Mouse (Mus musculus) midbrain, embryonic 16.5 days (tissue): Measurements from ENCODE around the gene Dnajc16. TPM values are rescaled to one million over a fixed set of nuclear protein-coding genes. Genes with fewer than 3 reads are reported as not detected.

ENCODE experiments used
- ATAC-seq: fragments of 200-750 bp; cut with Nextera tagmentation; 2 replicates; pipeline ENCODE4 v1.8.0; 2017; ENCODE audit warnings: moderate TSS enrichment
- H3K27ac ChIP-seq: fragments of 300-500 bp; sonication (generic); 2 replicates; pipeline ENCODE4 v1.5.1; 2014; ENCODE audit warnings: mild to moderate bottlenecking, low read length, mixed read lengths
- H3K27me3 ChIP-seq: fragments of 300-500 bp; sonication (generic); 2 replicates; pipeline ENCODE4 v1.6.1; 2014; ENCODE audit warnings: low read depth, low read length, mixed read lengths; ENCODE audit not compliant: control insufficient read depth, insufficient read depth
- H3K36me3 ChIP-seq: fragments of 300-500 bp; sonication (generic); 2 replicates; pipeline ENCODE4 v1.6.1; 2014; ENCODE audit warnings: mild to moderate bottlenecking, low read length, moderate library complexity, mixed read lengths; ENCODE audit not compliant: control insufficient read depth, insufficient read depth
- H3K4me1 ChIP-seq: fragments of 300-500 bp; sonication (generic); 2 replicates; pipeline ENCODE4 v1.6.1; 2014; ENCODE audit warnings: mild to moderate bottlenecking, low read length, mixed read lengths; ENCODE audit not compliant: control insufficient read depth, insufficient read depth
- H3K4me2 ChIP-seq: fragments of 300-500 bp; sonication (generic); 2 replicates; pipeline ENCODE4 v1.6.1; 2014; ENCODE audit warnings: mild to moderate bottlenecking, low read length, mixed read lengths
- H3K4me3 ChIP-seq: fragments of 300-500 bp; sonication (generic); 2 replicates; pipeline ENCODE4 v1.5.1; 2014; ENCODE audit warnings: low read depth, mild to moderate bottlenecking, low read length, moderate library complexity, mixed read lengths
- H3K9ac ChIP-seq: fragments of 300-500 bp; sonication (generic); 2 replicates; pipeline ENCODE4 v1.6.1; 2014; ENCODE audit warnings: low read depth, low read length, mixed read lengths
- H3K9me3 ChIP-seq: fragments of 300-500 bp; sonication (generic); replicated peaks from 2 replicates; pipeline ENCODE4 v1.6.1; 2014; ENCODE audit warnings: mild to moderate bottlenecking, low read length, mixed read lengths; ENCODE audit not compliant: control insufficient read depth, poor library complexity, severe bottlenecking
- WGBS: fragments of 180-500 bp; shearing (Covaris S2); extraction: QIAGEN DNeasy Blood & Tissue Kit; methylation state at CpG from one replicate; pipeline ENCODE4 v1.1.7; 2014; 5-methylcytosine and 5-hydroxymethylcytosine counted together
- polyA plus RNA-seq: library from polyadenylated mRNA; unstranded; fragments of >200 nt; fragmentation: Nextera tagmentation; extraction: Ambion mirVana; gene quantifications from 2 replicates; pipeline ENCODE4 v1.2.1, GENCODE M21; 2015

The Dnajc16 gene
- polyA plus RNA-seq, 1 experiment from 2014 or later, result 6.6 TPM

DNA sequence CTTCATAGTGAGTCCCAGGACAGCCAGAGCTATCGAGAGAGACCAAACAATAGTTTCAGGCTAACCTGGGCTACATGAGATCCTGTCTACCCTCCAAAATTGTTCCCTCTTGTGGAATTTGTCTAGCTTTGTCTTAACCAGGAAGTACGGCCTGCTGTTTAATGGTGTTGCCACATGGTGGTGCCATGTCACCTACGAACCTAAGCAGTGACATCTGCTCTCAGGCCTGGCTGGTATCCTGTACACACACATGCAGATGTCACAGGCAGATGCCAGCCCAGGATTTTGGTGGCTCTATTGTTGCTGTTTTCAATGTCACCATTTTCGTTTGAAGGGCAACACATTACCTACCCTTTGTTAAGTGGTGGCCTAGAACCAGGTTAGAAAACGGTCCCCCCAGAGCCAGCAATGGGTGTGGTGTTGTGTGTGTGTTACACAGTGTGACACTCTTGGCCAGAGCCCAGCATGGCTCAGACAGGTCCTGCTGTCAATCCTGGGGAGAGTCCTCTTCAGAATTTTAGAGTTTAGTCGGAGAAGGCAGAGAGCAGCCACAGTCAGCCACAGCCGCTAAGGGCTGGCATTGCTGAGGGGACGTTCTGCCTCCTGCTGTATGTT, 19.2 kb upstream of the Dnajc16 start:
- Histone ChIP-seq H3K4me3 (no peak overlapping the region), H3K27me3 (no peaks in the 10 kb centered on the region), H3K9me3 (no peaks in the 10 kb centered on the region), H3K9ac (no peak overlapping the region), H3K27ac (0 out of 2 replicates have a peak overlapping the region, but pooled peaks have one; percentile 28), H3K4me1 (no peaks in the 10 kb centered on the region), H3K4me2 (no peak overlapping the region), H3K36me3 (peaks cover 51% of the 10 kb centered on the region)
- peak; percentile 66; the same call in 1 of the 2 replicates for ATAC-seq
- WGBS, result 79% methylated on average over 8 of the region's 8 CpGs

DNA sequence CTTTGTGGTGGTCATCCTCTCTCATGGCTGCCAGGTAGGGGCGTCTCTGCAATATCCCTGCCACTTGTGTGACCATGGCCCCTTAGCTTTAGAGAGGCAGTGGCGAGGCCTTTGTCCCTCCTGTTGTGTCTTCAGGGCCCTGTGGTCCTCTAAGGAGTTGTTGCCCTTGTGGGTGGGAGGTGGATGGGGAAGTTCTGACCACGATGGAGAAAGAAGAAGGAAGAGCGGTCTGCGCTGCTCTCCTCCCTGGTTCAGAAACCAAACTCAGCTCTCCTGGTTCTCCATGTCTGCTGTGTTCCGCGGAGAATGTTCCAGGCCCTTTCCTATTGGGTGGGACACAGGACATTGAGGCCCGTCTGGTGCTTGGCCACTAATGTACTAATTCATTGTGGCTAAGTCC, 15.2 kb upstream of the Dnajc16 start:
- Histone ChIP-seq H3K9ac (no peak overlapping the region), H3K9me3 (no peaks in the 10 kb centered on the region), H3K4me3 (no peak overlapping the region), H3K27me3 (no peaks in the 10 kb centered on the region), H3K4me1 (no peaks in the 10 kb centered on the region), H3K4me2 (no peak overlapping the region), H3K27ac (no peak overlapping the region), H3K36me3 (peaks cover 53% of the 10 kb centered on the region)
- no peak for ATAC-seq
- WGBS, result 94% methylated on average over 8 of the region's 8 CpGs

DNA sequence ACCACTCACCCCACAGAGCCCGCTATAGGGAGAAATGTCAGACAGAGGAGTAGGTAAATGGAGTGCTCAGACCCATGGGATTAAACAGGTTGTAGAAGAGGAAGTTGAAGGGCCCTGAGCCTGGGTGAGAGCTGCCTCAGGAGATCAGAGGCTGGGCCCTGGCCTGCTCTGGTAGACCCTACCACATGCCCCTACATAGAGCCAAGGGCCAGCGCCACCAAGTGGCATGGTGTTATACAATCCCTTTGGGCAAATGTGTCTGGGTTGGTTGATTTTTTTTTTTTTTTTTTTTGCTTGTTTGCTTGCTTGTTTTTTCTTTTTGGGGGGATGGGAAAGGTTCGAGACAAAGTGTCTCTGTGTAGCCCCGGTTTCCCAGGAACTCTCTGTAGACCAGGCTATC, 13.4 kb upstream of the Dnajc16 start:
- Histone ChIP-seq H3K36me3 (peaks cover 40% of the 10 kb centered on the region), H3K27ac (no peak overlapping the region), H3K27me3 (no peaks in the 10 kb centered on the region), H3K4me2 (no peak overlapping the region), H3K4me3 (no peak overlapping the region), H3K9me3 (no peaks in the 10 kb centered on the region), H3K9ac (no peak overlapping the region), H3K4me1 (no peaks in the 10 kb centered on the region)
- WGBS, result 92% methylated on average over 4 of the region's 4 CpGs
- no peak for ATAC-seq

DNA sequence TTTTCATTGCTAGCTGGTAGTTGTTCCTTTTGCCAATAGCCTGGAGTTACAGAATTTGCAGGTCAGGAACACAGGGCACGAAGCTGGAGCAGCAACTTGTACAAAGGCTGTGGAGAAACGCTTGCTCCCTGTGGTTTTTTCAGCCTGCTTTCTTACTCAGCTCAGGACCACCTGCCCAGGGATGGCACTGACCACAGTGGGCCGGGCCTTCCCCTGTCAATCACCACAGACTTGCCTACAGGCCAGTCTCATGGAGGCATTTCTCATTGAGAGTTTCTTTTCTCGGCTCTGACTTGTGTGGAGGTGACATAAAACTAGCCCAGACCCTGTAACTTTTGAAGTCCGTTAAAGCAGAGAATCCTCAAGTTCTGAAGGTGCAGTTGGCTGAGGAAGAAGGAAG, 6.8 kb upstream of the Dnajc16 start:
- H3K4me2 ChIP-seq, result no peak overlapping the region
- H3K4me1 ChIP-seq, result peaks cover 16% of the 10 kb centered on the region
- no peaks in the 10 kb centered on the region for H3K27me3 ChIP-seq
- no peak overlapping the region for H3K27ac ChIP-seq
- WGBS, result 94% methylated on average over 5 of the region's 5 CpGs
- H3K36me3 ChIP-seq, result peaks cover 5% of the 10 kb centered on the region
- no peak overlapping the region for H3K9ac ChIP-seq
- no peak overlapping the region for H3K4me3 ChIP-seq
- ATAC-seq, result no peak
- no peaks in the 10 kb centered on the region for H3K9me3 ChIP-seq

DNA sequence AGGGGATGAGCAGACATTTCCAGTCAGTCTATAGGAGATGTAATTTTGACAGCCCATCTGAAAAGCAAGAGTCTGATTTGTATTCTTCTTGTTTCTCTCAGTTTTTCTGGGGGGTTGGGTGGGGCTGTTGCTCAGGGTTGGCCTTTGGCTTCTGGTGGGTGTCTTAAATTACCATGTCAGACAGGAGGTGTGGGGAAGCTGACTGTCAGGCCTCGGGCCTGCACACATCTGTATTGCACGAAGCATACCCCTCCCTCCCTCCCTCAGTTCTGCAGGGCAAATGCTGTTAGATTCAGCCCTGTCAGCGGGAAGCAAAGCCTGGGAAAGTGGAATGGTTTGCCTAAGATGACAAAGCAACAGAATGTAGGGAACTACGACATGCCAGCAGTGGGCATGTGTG, 6.2 kb upstream of the Dnajc16 start:
- Histone ChIP-seq H3K4me1 (peaks cover 16% of the 10 kb centered on the region), H3K27ac (no peak overlapping the region), H3K27me3 (no peaks in the 10 kb centered on the region), H3K36me3 (peaks cover 5% of the 10 kb centered on the region), H3K4me3 (no peak overlapping the region), H3K9me3 (no peaks in the 10 kb centered on the region), H3K4me2 (no peak overlapping the region), H3K9ac (no peak overlapping the region)
- 90% methylated on average over 4 of the region's 4 CpGs for WGBS
- no peak for ATAC-seq

DNA sequence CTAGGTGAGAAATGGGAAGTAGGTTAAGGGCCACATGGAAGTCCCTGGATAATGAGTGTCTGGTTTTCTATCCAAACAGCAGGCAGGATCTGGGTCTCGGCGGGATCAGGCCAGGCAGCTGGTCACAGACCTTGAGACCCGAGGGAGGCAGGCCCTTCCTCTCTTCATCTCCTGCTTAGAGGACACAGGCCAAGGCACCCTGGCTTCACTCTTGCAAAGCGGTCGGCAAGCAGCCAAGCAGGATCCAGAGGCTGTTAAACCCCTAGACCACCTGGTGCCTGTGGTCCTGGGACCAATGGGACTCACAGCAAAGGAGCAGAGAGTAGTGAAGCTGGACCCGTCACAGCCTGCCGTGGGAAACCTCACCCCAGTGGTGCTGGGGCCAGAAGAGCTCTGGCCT, 5.6 kb upstream of the Dnajc16 start:
- peaks cover 5% of the 10 kb centered on the region for H3K36me3 ChIP-seq
- no peak for ATAC-seq
- no peak overlapping the region for H3K4me3 ChIP-seq
- H3K4me1 ChIP-seq, result peaks cover 16% of the 10 kb centered on the region
- no peak overlapping the region for H3K4me2 ChIP-seq
- H3K9ac ChIP-seq, result 0 out of 2 replicates have a peak overlapping the region, but pooled peaks have one; percentile 30
- H3K27ac ChIP-seq, result no peak overlapping the region
- 94% methylated on average over 7 of the region's 7 CpGs for WGBS
- H3K27me3 ChIP-seq, result no peaks in the 10 kb centered on the region
- H3K9me3 ChIP-seq, result no peaks in the 10 kb centered on the region

DNA sequence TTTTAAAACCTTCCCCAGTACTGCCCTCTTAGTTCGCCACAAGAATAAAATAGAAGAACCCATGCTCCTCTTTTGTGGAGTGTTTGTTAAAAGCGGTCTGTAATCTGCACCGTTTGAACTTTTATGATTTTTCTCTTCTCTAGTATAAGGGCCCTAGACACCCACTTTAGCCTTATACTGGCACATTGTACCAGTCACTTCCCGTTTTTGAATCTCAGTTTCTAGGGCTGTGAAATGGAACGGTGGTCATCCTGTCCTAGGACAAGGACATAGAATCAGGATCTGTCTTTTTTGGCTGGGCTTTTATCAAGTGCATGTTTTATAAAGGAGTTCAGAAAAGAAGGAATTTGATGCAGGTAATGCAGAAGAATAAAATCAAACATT, 3.4 kb upstream of the Dnajc16 start:
- Histone ChIP-seq H3K9ac (peak overlapping the region; percentile 79), H3K4me1 (peaks cover 22% of the 10 kb centered on the region), H3K9me3 (no peaks in the 10 kb centered on the region), H3K4me3 (peak overlapping the region; percentile 65), H3K36me3 (peaks cover 5% of the 10 kb centered on the region), H3K27ac (peak overlapping the region; percentile 88), H3K27me3 (no peaks in the 10 kb centered on the region), H3K4me2 (peak overlapping the region; percentile 75)
- WGBS, result 10% methylated on average over 5 of the region's 5 CpGs
- no peak for ATAC-seq

DNA sequence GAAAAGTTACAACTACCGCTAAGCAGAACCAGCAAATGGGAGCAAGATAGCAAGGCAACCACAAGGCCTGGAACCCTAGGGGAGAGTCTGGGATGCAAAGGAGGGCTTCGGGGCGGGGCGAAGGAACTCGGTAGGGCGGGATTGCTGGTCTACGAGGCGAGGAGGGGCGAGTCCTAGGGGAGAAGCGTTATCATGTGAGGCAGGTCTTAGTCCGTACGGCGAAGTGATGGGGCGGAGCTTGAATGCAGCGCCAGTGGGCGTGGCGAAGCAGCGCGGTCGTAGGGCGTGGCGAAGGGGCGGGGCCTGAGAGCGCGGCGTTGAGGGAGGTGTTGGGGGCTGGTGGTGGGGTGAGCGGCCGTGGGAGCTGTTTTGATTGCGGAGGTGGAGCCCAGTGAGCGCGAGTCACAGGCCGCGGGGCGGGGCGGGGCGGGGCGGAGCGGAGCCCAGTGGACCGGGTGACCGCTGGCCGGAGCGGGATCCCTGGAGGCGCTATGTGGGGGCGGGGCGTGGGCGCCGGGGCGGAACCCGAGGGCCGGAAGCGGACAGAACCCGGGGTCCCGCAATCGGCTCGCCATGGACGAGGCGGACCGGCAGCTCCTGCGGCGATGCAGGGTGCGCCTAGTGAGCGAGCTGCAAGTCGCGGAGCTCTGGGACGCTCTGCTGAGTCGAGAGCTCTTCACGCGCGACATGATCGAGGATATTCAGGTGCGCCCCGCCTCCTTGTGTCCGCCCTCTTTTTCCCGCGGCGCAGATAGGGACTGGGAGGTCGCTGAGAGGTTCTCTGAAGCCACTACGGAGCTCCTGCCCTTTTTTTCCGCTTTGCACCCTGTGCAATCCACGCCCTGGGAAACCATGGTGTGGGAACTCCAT, 2.8 kb upstream of the Dnajc16 start, which contains the start of gene Casp9:
Gene Casp9 (plus strand): TSS at position 331 of the 870 bp plus-strand sequence.
- peak within 1 kb of the TSS; percentile 79 for H3K9ac ChIP-seq
- peaks cover 5% of the 10 kb centered on the region for H3K36me3 ChIP-seq
- WGBS, result under 1% methylated on average over 72 of the region's 80 CpGs
- ATAC-seq, result peak; percentile 68
- peak within 1 kb of the TSS; percentile 75 for H3K4me2 ChIP-seq
- no peaks in the 10 kb centered on the region for H3K9me3 ChIP-seq
- H3K27me3 ChIP-seq, result no peaks in the 10 kb centered on the region
- peak within 1 kb of the TSS; percentile 65 for H3K4me3 ChIP-seq
- peak within 1 kb of the TSS; percentile 88 for H3K27ac ChIP-seq
- peaks cover 22% of the 10 kb centered on the region for H3K4me1 ChIP-seq
